Mouse (Mus musculus): ENCODE data around the gene Tarm1. TPM values are rescaled to one million over a fixed set of nuclear protein-coding genes. Genes with fewer than 3 reads are reported as not detected.

The Tarm1 gene
- total RNA-seq (2023) = 10 to 100 TPM; 36.3 to 56.9 TPM

DNA sequence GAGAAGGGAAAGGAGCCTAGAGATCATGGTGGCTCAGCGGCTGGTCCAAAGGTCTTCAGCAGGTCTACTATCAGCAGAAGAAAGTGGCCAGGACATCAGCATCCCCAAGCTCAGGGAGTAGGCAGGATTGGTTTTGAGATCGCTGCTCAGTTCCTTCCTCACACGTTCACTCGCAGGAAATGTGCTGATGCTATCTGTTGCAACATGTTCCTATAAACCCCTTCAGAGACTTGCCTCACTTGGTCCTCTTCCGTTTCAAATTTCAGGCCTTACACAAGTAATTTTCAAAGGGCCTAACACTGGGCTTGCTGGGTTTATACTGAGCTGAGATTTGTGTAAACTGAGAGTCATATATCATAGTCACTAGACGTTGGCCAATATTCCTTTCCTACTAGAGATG is at the start of gene Tarm1:
Tarm1 (minus strand) TSS at position 186 of the 400 bp plus-strand sequence.

Other genes with a start within 250 kb of the Tarm1 start
- 100 to 1,000 TPM; 144 to 165 TPM for gene Myadm, start 213.5 kb downstream of the Tarm1 start, total RNA-seq (2023)
- gene Prkcg, start 213.4 kb downstream of the Tarm1 start, total RNA-seq (2023) = 1 to 10 TPM; 3.0 to 3.5 TPM
- not detected for gene Cacng7, start 169.7 kb downstream of the Tarm1 start, total RNA-seq (2023)
- under 1 TPM in 1 of 2 experiments, not detected in 1; 0.24 TPM for gene Cacng8, start 111.9 kb downstream of the Tarm1 start, total RNA-seq (2023)
- not detected for gene Cacng6, start 78.4 kb downstream of the Tarm1 start, total RNA-seq (2023)
- gene Oscar, start 113.5 kb upstream of the Tarm1 start, total RNA-seq (2023) = not detected
- gene Ndufa3, start 114.7 kb upstream of the Tarm1 start, total RNA-seq (2023) = 100 to 1,000 TPM; 329 to 345 TPM
- gene Tfpt, start 127.3 kb upstream of the Tarm1 start, total RNA-seq (2023) = 10 to 100 TPM; 15.9 to 19.6 TPM
- gene Prpf31, start 127.4 kb upstream of the Tarm1 start, total RNA-seq (2023) = 10 to 100 TPM; 24.8 to 28.5 TPM
- gene Cnot3, start 142.6 kb upstream of the Tarm1 start, total RNA-seq (2023) = 10 to 100 TPM; 90.6 to 93.3 TPM
- 1 to 10 TPM; 5.3 to 6.4 TPM for gene Leng1, start 163.2 kb upstream of the Tarm1 start, total RNA-seq (2023)
- gene Tmc4, start 174.9 kb upstream of the Tarm1 start, total RNA-seq (2023) = 10 to 100 TPM; 27.7 to 33.0 TPM
- 10 to 100 TPM; 40.3 to 41.9 TPM for gene Tsen34, start 190.2 kb upstream of the Tarm1 start, total RNA-seq (2023)
- gene Mboat7, start 190.9 kb upstream of the Tarm1 start, total RNA-seq (2023) = 100 to 1,000 TPM; 170 to 176 TPM
- gene Rps9, start 201.4 kb upstream of the Tarm1 start, total RNA-seq (2023) = 1,000 to 10,000 TPM; 1,138 to 1,142 TPM
- 100 to 1,000 TPM; 301 to 340 TPM for gene Pirb, start 217.8 kb upstream of the Tarm1 start, total RNA-seq (2023)